Mouse (Mus musculus): ENCODE results near the gene Rara. TPM values are rescaled to one million over a fixed set of nuclear protein-coding genes. Genes with fewer than 3 reads are reported as not detected.

The Rara gene
- polyA plus RNA-seq, 1 experiment from 2014 or later: 16.4 TPM

DNA sequence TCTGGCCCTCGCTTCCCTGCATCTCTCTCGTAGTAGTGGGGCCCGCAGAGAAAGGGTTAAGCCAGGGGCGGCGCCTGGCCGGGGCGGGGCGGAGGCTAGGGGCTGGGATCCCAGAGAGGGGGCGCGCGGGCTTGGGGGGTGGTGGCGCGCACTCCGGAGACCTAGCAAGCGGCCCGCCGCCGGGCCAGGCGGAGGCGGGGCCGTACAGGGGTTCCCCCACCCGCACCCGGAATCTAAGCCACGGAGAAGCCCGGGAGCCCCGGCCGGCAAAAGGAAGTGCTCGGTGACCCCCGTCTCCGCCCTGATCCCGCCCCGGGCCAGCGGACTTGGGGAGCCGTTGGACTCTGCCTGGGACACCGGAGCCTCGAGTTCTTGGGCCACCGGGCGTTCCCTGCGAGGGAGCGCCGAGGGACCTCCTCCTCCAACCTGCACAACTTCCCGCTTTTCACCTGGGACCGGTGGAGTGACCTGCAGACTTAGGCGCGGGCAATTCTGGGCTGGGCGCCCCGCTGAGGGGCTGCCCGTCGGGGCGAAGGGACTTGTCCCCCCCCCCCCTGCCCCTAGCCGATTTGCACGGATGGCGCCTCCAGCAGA, 32.8 kb downstream of the Rara start:
- Histone ChIP-seq H3K36me3 (replicated peaks) (no peaks in the 10 kb centered on the region), H3K9ac (peak overlapping the region; percentile 71), H3K27me3 (peaks cover 32% of the 10 kb centered on the region), H3K9me3 (no peaks in the 10 kb centered on the region), H3K4me2 (peak overlapping the region; percentile 100), H3K4me3 (replicated peaks) (peak overlapping the region; percentile 63), H3K4me1 (peaks cover 73% of the 10 kb centered on the region), H3K27ac (peak overlapping the region; percentile 71; the same call in 1 of the 2 replicates)
- WGBS: 1% methylated on average over 53 of the region's 53 CpGs
- ATAC-seq (ENCODE audit: low FRiP score): peak; percentile 36; the same call in 1 of the 2 replicates

DNA sequence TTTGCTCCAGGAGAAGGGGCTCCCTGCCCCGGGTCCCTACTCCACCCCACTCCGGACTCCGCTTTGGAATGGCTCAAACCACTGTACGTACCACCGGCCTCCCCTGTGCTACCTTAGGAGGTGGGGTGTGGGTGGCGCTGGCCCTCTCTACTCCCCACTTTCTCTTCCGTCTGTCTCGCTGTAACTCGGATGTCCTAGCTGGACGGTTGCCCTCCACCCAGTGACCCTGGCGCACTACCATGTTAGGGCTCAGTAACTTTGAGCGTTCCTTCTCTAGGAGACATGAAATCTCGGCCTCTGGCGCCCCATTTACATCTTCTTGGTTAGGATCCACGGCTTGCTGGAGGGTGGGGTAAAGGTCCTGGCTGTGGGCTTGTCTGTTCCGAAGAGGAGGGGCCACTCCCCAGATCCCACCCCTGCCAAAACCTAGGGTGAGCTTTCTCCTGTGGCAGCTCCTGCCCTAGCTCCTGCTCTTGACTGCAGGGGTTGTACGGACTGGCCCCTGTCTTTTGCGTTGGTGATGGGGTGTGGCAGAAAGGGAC, 33.5 kb downstream of the Rara start:
- no peaks in the 10 kb centered on the region for H3K36me3 ChIP-seq (replicated peaks)
- 5% methylated on average over 18 of the region's 18 CpGs for WGBS
- no peaks in the 10 kb centered on the region for H3K9me3 ChIP-seq
- peaks cover 73% of the 10 kb centered on the region for H3K4me1 ChIP-seq
- peak overlapping the region; percentile 71 for H3K9ac ChIP-seq
- H3K27me3 ChIP-seq: peaks cover 32% of the 10 kb centered on the region
- peak overlapping the region; percentile 63 for H3K4me3 ChIP-seq (replicated peaks)
- H3K27ac ChIP-seq: no peak overlapping the region
- no peak for ATAC-seq (ENCODE audit: low FRiP score)
- H3K4me2 ChIP-seq: peak overlapping the region; percentile 100

DNA sequence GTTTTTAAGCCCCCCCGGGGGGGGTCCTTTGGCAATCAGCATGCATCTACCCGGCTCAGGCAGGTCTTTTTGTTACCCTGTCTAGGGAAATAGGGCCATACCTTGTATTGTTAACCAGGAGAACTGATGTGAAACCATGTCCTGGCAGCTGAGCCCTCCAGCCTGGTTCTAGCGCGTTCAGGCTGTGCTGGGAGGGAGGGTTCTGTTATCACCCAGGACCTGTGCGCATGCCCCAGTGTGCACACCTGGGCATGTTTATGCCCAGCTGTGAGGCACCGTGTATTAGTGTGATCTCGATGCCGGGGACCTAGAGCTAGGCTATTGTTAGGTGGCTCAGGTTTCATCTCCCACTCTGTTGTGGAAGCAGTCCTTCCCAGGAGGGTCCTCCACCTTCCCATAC, 34.1 kb downstream of the Rara start:
- no peak overlapping the region for H3K9ac ChIP-seq
- WGBS: 10% methylated on average over 8 of the region's 8 CpGs
- H3K9me3 ChIP-seq: no peaks in the 10 kb centered on the region
- ATAC-seq (ENCODE audit: low FRiP score): no peak
- H3K4me3 ChIP-seq (replicated peaks): peak overlapping the region; percentile 63
- no peak overlapping the region for H3K27ac ChIP-seq
- H3K27me3 ChIP-seq: peaks cover 32% of the 10 kb centered on the region
- H3K4me1 ChIP-seq: peaks cover 79% of the 10 kb centered on the region
- H3K36me3 ChIP-seq (replicated peaks): no peaks in the 10 kb centered on the region
- peak overlapping the region; percentile 100 for H3K4me2 ChIP-seq

DNA sequence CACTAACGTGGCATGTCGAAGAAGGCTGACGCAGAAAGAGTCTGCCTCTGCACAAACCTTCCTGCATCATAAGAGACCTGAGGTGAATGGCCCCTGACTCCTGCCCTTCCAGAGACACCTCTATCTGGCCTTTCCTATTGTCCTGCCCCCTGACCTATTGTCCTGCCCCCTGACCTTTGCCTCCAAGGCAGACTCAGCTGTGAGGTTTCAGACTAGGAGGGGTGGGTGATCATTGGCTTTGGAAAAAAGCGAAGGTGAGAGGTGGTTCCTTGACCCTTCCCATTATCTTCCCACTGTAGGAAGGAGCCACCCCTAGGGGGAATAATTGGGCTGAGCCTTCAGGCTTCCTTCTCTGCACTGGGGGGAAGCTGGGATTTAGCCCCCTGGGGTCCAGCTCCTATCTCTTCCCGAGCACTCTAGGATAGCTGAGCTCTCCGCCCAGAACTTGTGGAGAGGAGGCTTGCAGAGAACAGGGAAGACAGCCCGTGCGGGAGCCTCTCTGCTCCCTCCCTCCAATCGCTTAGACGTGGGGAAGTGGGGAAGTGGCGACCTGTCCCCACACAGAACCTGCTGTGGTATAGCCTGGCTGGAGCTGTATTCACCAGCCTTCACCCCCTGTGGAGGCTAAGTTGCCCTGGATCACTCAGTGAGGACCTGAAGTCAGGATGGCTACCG, 34.9 kb downstream of the Rara start:
- H3K36me3 ChIP-seq (replicated peaks): no peaks in the 10 kb centered on the region
- peaks cover 32% of the 10 kb centered on the region for H3K27me3 ChIP-seq
- peak overlapping the region; percentile 63 for H3K4me3 ChIP-seq (replicated peaks)
- peak overlapping the region; percentile 46; the same call in 1 of the 2 replicates for H3K27ac ChIP-seq
- peaks cover 87% of the 10 kb centered on the region for H3K4me1 ChIP-seq
- 6% methylated on average over 12 of the region's 12 CpGs for WGBS
- no peaks in the 10 kb centered on the region for H3K9me3 ChIP-seq
- no peak for ATAC-seq (ENCODE audit: low FRiP score)
- H3K9ac ChIP-seq: peak overlapping the region; percentile 60; the same call in 1 of the 2 replicates
- peak overlapping the region; percentile 100 for H3K4me2 ChIP-seq

DNA sequence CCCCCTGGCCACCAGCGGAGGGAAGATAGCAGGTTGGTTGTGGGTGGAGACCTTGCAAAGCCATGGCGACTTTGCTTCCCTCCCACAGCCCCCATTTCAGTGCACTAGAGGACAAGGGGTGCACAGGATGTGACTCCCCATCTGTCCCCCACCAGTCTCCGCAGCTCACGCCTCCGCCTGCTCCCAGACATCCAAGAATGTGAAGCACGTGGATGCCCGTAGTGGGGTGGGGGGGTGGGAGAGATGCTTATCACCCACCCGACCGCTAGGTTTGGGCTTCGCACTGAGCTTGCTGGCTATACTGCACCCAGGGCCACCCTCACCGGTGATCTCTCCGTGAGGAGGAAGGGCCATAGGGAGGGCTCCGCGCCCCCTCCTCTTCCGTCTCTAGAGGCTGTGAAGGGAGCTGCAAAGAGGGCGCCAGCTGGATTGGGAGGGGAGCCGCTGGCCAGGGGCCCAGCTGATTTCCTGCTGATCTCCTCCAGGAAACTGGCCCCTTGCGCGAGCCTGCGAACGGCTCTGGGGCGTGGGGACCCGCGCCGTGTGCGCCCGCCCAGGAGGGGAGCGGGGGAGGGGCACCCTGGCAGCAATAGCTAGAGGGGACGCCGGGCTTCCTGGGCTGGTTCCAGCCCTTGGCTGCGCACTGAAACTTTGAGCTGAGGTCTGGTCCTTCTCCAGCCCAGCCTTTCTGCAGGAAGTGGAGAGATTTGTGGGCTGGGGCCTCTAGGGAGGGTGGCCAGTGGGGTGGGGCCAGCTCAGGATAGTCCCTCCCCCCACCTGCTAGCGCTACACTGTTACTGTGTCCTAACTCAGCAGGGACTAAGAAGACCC, 35.8 kb downstream of the Rara start:
- peak; percentile 16; the same call in 1 of the 2 replicates for ATAC-seq (ENCODE audit: low FRiP score)

DNA sequence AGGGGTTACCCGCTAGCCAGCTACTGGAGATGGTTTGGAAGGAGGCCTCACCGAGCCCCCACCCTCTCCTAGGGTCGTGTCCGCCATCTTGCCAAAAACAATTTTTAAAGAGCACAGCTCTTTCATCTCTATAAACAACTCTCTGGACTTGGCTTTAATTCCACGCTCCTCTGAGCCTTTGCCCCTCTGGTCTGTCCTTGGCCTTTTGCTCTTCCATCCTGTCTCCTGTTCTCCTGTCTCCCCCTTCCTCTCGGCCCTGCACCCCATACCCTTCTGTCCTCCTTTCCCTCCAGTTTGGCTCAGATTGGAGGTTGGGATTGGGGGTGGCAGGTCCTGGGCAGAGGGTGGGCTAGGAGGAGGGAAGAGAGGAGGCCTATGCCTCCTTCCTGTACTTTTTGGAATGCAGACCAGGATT, 36.6 kb downstream of the Rara start:
- Histone ChIP-seq H3K4me1 (peaks cover 100% of the 10 kb centered on the region), H3K9ac (peak overlapping the region; percentile 60), H3K9me3 (no peaks in the 10 kb centered on the region), H3K27ac (peak overlapping the region; percentile 73), H3K27me3 (peaks cover 32% of the 10 kb centered on the region), H3K4me3 (replicated peaks) (peak overlapping the region; percentile 63; the same call in 1 of the 2 replicates), H3K36me3 (replicated peaks) (no peaks in the 10 kb centered on the region), H3K4me2 (peak overlapping the region; percentile 100)
- WGBS: 26% methylated on average over 6 of the region's 6 CpGs
- no peak for ATAC-seq (ENCODE audit: low FRiP score)

More for the DNA sequence above, 35.8 kb downstream of the Rara start:
- H3K4me2 ChIP-seq: peak overlapping the region; percentile 100
- H3K4me3 ChIP-seq (replicated peaks): peak overlapping the region; percentile 63
- H3K4me1 ChIP-seq: peaks cover 96% of the 10 kb centered on the region
- H3K9me3 ChIP-seq: no peaks in the 10 kb centered on the region
- peak overlapping the region; percentile 73 for H3K27ac ChIP-seq
- H3K36me3 ChIP-seq (replicated peaks): no peaks in the 10 kb centered on the region
- peaks cover 32% of the 10 kb centered on the region for H3K27me3 ChIP-seq
- H3K9ac ChIP-seq: peak overlapping the region; percentile 60
- WGBS: under 1% methylated on average over 30 of the region's 32 CpGs

DNA sequence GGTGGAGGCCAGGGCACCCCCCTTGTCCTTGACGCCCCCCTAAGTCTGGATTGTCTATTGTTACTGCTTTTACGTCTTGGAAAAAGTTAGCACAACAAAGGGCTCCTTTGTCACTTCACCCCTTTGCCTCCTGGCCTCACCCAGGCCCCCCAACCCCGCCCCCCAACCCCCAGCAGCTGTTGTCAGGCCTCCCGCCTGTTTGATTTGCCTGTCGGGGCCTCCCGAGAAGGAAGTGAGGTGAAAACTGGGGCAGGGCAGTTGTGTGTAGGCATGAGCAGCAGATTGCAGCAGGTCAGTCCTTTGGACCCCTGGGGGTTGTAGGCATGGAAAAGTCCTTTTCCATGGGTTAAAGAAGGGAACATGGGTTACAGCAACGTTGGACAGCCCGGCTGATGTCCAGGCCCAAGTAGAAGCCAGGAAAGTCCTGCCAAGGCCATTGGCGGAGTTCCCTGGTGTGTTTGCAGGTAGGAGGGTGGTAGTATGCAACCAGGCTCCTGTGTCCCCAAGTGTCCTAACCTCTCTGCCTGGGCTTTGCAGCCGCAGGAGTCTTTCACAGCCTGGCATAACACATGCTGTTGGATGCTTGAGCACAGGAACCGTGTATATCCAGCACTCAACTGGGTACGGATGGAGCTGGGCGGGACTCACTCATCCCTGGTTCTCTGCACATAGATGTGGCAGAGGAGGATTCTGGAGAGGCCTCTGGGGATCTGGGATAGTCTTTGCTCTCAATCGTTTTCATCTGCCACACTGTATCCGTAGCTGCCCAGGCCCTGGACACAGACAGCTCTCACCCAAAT, 37.2 kb downstream of the Rara start:
- Histone ChIP-seq H3K4me1 (peaks cover 100% of the 10 kb centered on the region), H3K4me2 (peak overlapping the region; percentile 100), H3K36me3 (replicated peaks) (no peaks in the 10 kb centered on the region), H3K27me3 (peaks cover 32% of the 10 kb centered on the region), H3K27ac (peak overlapping the region; percentile 73), H3K4me3 (replicated peaks) (peak overlapping the region; percentile 14; the same call in 1 of the 2 replicates), H3K9me3 (no peaks in the 10 kb centered on the region), H3K9ac (peak overlapping the region; percentile 36)
- ATAC-seq (ENCODE audit: low FRiP score): no peak
- WGBS: 23% methylated on average over 15 of the region's 15 CpGs

DNA sequence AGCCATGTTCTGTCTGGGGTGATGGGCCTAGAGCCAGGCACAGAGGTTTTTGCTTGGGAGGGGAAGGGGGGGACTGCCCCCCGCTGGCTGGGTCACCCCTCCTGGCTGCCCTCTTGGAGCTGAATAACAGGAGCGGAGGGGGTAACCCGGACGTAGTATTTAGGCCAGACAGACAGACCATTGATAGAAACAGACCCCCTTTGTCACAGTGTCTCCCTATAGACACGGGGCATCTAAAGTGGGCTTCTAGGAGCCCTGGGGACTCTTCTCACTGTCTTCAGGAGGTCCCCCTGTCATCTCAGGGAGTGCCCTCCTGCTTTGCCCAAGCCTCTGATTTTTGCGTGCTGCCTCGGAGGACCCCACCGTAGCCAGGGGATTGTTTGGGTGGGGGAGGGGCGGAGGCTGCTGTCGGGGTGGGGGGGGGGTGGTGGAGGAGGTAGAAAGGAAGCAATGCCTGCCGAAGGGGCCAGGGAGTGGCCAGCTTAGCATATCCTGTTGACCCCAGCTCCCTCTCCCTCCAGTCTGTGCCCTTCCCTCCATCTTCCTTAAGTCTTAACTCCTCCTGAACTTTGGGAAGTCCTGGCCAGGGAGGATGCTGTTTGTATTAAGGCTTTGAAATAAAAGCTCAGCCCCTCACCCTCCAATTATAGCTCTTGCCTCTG, 37.9 kb downstream of the Rara start:
- Histone ChIP-seq H3K4me3 (replicated peaks) (peak overlapping the region; percentile 14; the same call in 1 of the 2 replicates), H3K27me3 (peaks cover 32% of the 10 kb centered on the region), H3K9me3 (no peaks in the 10 kb centered on the region), H3K4me1 (peaks cover 100% of the 10 kb centered on the region), H3K27ac (peak overlapping the region; percentile 73; the same call in 1 of the 2 replicates), H3K9ac (peak overlapping the region; percentile 36), H3K36me3 (replicated peaks) (0 out of 2 replicates have a peak, but pooled peaks cover 1% of the 10 kb centered on the region), H3K4me2 (peak overlapping the region; percentile 100)
- WGBS: 8% methylated on average over 9 of the region's 11 CpGs
- ATAC-seq (ENCODE audit: low FRiP score): no peak

DNA sequence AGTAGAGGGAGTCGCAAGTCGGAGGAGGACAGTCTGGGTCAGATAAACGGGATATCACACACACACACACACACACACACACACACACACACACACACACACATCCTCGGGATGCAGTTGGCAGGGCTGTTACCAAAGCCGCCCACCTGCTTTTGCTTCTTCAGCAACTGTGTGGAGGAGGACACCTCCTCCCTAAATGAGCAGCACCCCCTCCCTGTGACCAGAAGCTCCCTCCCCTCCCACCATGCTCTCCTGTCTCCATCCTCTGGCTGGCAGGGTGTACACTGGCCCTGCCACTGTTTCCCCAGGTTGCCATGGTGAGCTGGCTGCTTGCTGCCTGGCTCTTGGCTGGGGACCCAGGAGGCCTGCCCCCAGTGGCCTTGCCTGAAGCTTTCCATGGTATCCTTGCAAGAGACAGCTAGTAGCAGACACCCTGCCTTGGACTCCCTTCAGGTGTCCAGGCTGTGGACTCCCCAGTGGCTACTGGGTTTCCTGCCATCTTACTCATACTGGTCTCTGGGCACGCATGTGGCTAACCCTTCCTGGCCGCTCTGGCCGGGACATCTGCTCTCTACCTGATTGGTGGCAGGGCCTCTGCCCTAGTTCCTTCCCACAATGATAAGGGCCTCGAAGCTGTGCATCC, 39.0 kb downstream of the Rara start:
- no peak overlapping the region for H3K4me3 ChIP-seq (replicated peaks)
- H3K27ac ChIP-seq: 0 out of 2 replicates have a peak overlapping the region, but pooled peaks have one; percentile 46
- WGBS: 44% methylated on average over 9 of the region's 9 CpGs
- H3K9me3 ChIP-seq: no peaks in the 10 kb centered on the region
- peaks cover 100% of the 10 kb centered on the region for H3K4me1 ChIP-seq
- peak overlapping the region; percentile 30; the same call in 1 of the 2 replicates for H3K9ac ChIP-seq
- peaks cover 22% of the 10 kb centered on the region for H3K27me3 ChIP-seq
- peak overlapping the region; percentile 100 for H3K4me2 ChIP-seq
- H3K36me3 ChIP-seq (replicated peaks): 0 out of 2 replicates have a peak, but pooled peaks cover 5% of the 10 kb centered on the region
- 0 out of 2 replicates have a peak, but pooled peaks have one; percentile 17 for ATAC-seq (ENCODE audit: low FRiP score)

DNA sequence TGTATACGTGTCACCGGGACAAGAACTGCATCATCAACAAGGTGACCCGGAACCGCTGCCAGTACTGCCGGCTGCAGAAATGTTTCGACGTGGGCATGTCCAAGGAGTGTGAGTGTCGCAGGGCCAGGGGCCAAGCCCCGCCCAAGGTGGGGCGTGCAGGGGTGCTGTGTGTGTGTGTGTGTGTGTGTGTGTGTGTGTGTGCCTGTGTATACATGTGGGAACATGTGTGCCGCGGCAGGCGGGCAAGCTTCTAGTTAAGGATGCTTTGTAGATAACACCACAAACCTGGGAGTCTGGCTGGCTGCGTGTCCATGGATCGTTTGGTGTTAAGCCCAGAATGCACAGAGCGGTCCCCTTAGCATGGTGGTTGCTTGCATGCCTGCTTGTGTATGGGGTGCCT, 40.5 kb downstream of the Rara start:
- Histone ChIP-seq H3K36me3 (replicated peaks) (peaks cover 15% of the 10 kb centered on the region; the same call in 1 of the 2 replicates), H3K9ac (peak overlapping the region; percentile 41; the same call in 1 of the 2 replicates)

More for the DNA sequence above, 40.5 kb downstream of the Rara start:
- WGBS: 79% methylated on average over 16 of the region's 16 CpGs
- H3K27ac ChIP-seq: peak overlapping the region; percentile 95
- H3K4me1 ChIP-seq: peaks cover 87% of the 10 kb centered on the region
- ATAC-seq (ENCODE audit: low FRiP score): no peak
- peak overlapping the region; percentile 48 for H3K4me2 ChIP-seq
- no peaks in the 10 kb centered on the region for H3K9me3 ChIP-seq
- H3K4me3 ChIP-seq (replicated peaks): peak overlapping the region; percentile 5; the same call in 1 of the 2 replicates
- peaks cover 7% of the 10 kb centered on the region for H3K27me3 ChIP-seq

All from forebrain, embryonic 12.5 days (tissue).